Mouse (Mus musculus) forebrain, postnatal 0 days (tissue): Measurements from ENCODE around the gene Lgmn. TPM values are rescaled to one million over a fixed set of nuclear protein-coding genes. Genes with fewer than 3 reads are reported as not detected.
A peak's percentile ranks its signal among the peaks of the same experiment; 100 is the strongest.

Source experiments
- ATAC-seq: fragments of 200-750 bp; cut with Nextera tagmentation; 2 replicates; pipeline ENCODE4 v1.8.0; 2017; ENCODE audit warnings: mild to moderate bottlenecking, moderate library complexity
- DNase-seq: peaks from one replicate; pipeline ENCODE4 v3.0.0-alpha.2; 2015
- H3K27ac ChIP-seq: fragments of 300-500 bp; sonication (generic); 2 replicates; pipeline ENCODE4 v1.5.1; 2014; ENCODE audit warnings: low read depth, mild to moderate bottlenecking, antibody characterized with exemption, low read length, moderate library complexity, mixed read lengths
- H3K27me3 ChIP-seq: fragments of 300-500 bp; sonication (generic); 2 replicates; pipeline ENCODE4 v1.6.1; 2014; ENCODE audit warnings: mild to moderate bottlenecking, low read length, mixed read lengths; ENCODE audit not compliant: insufficient read depth
- H3K36me3 ChIP-seq: fragments of 300-500 bp; sonication (generic); 2 replicates; pipeline ENCODE4 v1.6.1; 2014; ENCODE audit warnings: mild to moderate bottlenecking, moderate library complexity; ENCODE audit not compliant: insufficient read depth
- H3K4me1 ChIP-seq: fragments of 300-500 bp; sonication (generic); 2 replicates; pipeline ENCODE4 v1.6.1; 2014; ENCODE audit warnings: antibody characterized with exemption; ENCODE audit not compliant: insufficient read depth
- H3K4me2 ChIP-seq: fragments of 300-500 bp; sonication (generic); 2 replicates; pipeline ENCODE4 v1.6.1; 2014; ENCODE audit warnings: low read depth, mild to moderate bottlenecking, moderate library complexity
- H3K4me3 ChIP-seq: fragments of 300-500 bp; sonication (generic); 2 replicates; pipeline ENCODE4 v1.5.1; 2014; ENCODE audit warnings: low read depth, low read length, mixed read lengths
- H3K9ac ChIP-seq: fragments of 300-500 bp; sonication (generic); 2 replicates; pipeline ENCODE4 v1.6.1; 2014; ENCODE audit warnings: mild to moderate bottlenecking
- H3K9me3 ChIP-seq: fragments of 300-500 bp; sonication (generic); 2 replicates; pipeline ENCODE4 v1.6.1; 2016; ENCODE audit warnings: low read length
- CTCF ChIP-seq: sonication (generic); IDR thresholded peaks from 2 replicates; pipeline ENCODE4 v1.5.1; 2016; ENCODE audit warnings: antibody characterized with exemption, control low read depth, low read depth
- WGBS: fragments of 180-500 bp; shearing (Covaris S2); extraction: QIAGEN DNeasy Blood & Tissue Kit; methylation state at CpG from one replicate; pipeline ENCODE4 v1.1.7; 2014; 5-methylcytosine and 5-hydroxymethylcytosine counted together
- polyA plus RNA-seq: library from polyadenylated mRNA; unstranded; fragments of >200 nt; fragmentation: Nextera tagmentation; extraction: Ambion mirVana; gene quantifications from 2 replicates; pipeline ENCODE4 v1.2.1, GENCODE M21; 2015
- total RNA-seq: library from RNA; depleted of rRNA; stranded (reverse); fragments of >200 nt; gene quantifications from 2 replicates; pipeline ENCODE4 v1.2.3, GENCODE M21; 2014

Lgmn gene
- total and polyA plus RNA-seq, 2 experiments from 2014 or later, result 88.1 to 139 TPM

- Histone ChIP-seq H3K9me3 (no peaks in the 10 kb centered on the region), H3K36me3 (no peaks in the 10 kb centered on the region), H3K27ac (no peak overlapping the region), H3K4me2 (no peak overlapping the region), H3K4me1 (0 out of 2 replicates have a peak, but pooled peaks cover 2% of the 10 kb centered on the region), H3K9ac (no peak overlapping the region), H3K4me3 (no peak overlapping the region), H3K27me3 (no peaks in the 10 kb centered on the region)
- ATAC-seq, result no peak
- no peak for TF ChIP-seq CTCF
- no peak for DNase-seq
- WGBS, result 86% methylated on average over 5 of the region's 5 CpGs
Observed at GRCm38 (mm10) chr12:102443676-102444075, 4.1 kb upstream of the Lgmn start.

GRCm38 (mm10) chr12:102442639-102443038 lies 3.0 kb upstream of the Lgmn start:
- ATAC-seq, result no peak
- no peak overlapping the region for H3K4me3 ChIP-seq
- no peaks in the 10 kb centered on the region for H3K9me3 ChIP-seq
- no peak overlapping the region for H3K4me2 ChIP-seq
- H3K36me3 ChIP-seq, result no peaks in the 10 kb centered on the region
- H3K9ac ChIP-seq, result no peak overlapping the region
- TF ChIP-seq CTCF, result no peak
- no peak overlapping the region for H3K27ac ChIP-seq
- H3K4me1 ChIP-seq, result peaks cover 8% of the 10 kb centered on the region; the same call in 1 of the 2 replicates
- H3K27me3 ChIP-seq, result no peaks in the 10 kb centered on the region
- 89% methylated on average over 15 of the region's 15 CpGs for WGBS
- no peak for DNase-seq

- no peak for TF ChIP-seq CTCF
Observed at GRCm38 (mm10) chr12:102441141-102441540, 1.5 kb upstream of the Lgmn start.

GRCm38 (mm10) chr12:102440551-102440950 lies 938 bp upstream of the Lgmn start:
- Histone ChIP-seq H3K27ac (no peak overlapping the region), H3K4me3 (no peak overlapping the region), H3K4me2 (no peak overlapping the region), H3K4me1 (peaks cover 8% of the 10 kb centered on the region; the same call in 1 of the 2 replicates), H3K9ac (no peak overlapping the region), H3K9me3 (no peaks in the 10 kb centered on the region), H3K27me3 (no peaks in the 10 kb centered on the region), H3K36me3 (no peaks in the 10 kb centered on the region)
- no peak for TF ChIP-seq CTCF
- DNase-seq (no peak), ATAC-seq (no peak)
- 82% methylated on average over 7 of the region's 7 CpGs for whole genome bisulfite sequencing

More at GRCm38 (mm10) chr12:102441141-102441540, 1.5 kb upstream of the Lgmn start:
- H3K4me3 ChIP-seq, result no peak overlapping the region
- H3K9me3 ChIP-seq, result no peaks in the 10 kb centered on the region
- no peaks in the 10 kb centered on the region for H3K27me3 ChIP-seq
- 89% methylated on average over 6 of the region's 6 CpGs for WGBS
- ATAC-seq (no peak), DNase-seq (no peak)
- no peak overlapping the region for H3K27ac ChIP-seq
- H3K36me3 ChIP-seq, result no peaks in the 10 kb centered on the region
- H3K4me2 ChIP-seq, result no peak overlapping the region
- peaks cover 8% of the 10 kb centered on the region; the same call in 1 of the 2 replicates for H3K4me1 ChIP-seq
- H3K9ac ChIP-seq, result no peak overlapping the region

DNA sequence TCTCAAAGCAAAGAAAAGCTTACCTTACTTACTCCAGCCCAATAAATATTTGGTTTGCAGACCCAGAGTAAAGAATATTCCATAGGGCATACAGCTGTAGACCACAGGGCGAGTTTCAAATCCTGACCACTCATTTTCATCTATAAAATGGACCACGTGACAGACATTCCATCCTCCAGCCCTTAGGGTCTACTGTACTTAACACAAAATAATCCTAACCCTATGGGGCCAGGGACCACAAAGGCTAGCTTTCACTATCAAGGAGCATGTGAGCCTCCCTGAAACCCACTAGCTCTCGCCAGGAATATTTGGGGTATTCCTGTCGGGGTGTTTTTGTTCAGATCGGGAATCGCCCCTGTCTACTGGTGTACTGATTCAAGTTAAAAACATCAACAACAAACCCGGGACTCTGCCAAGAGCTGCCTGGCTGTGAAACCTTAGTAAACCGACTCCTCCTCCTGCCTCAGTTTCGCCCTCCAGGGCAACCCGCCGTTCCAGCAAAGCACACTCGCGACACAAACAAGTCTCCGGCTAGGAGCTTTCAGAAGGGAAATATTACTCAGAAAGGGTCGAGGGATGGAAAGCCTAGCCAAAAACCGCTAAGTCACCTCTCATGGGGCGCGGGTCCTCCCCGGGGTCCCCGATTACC lies 506 bp downstream of the Lgmn start:
- TF ChIP-seq CTCF, result no peak
- peak overlapping the region; percentile 36 for H3K27ac ChIP-seq

DNA sequence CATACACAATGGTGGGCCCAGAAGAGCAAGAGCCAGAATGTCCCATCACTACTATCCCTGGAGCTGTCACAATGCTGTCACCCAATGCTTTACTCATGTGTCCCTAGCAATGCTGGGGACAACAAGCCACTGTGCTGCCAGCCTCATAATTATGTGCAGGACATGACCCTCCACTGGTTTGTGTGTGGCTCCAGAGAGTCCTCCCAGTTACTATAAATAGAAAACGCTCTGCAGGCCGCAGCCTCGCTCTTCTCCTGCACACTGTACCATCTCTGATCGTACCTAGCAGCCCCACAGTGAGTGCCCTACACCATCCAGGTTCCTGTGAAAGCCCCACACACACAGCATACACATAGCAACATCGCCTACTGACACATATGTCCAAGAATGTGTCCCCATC lies 1.7 kb downstream of the Lgmn start:
- 88% methylated on average over 5 of the region's 5 CpGs for WGBS
- H3K4me1 ChIP-seq, result peaks cover 8% of the 10 kb centered on the region; the same call in 1 of the 2 replicates
- ATAC-seq (no peak), DNase-seq (no peak)
- no peaks in the 10 kb centered on the region for H3K36me3 ChIP-seq
- H3K4me2 ChIP-seq, result 0 out of 2 replicates have a peak overlapping the region, but pooled peaks have one; percentile 58
- H3K9me3 ChIP-seq, result no peaks in the 10 kb centered on the region
- no peak overlapping the region for H3K27ac ChIP-seq
- no peak overlapping the region for H3K9ac ChIP-seq
- H3K4me3 ChIP-seq, result no peak overlapping the region
- TF ChIP-seq CTCF, result no peak
- H3K27me3 ChIP-seq, result no peaks in the 10 kb centered on the region

More for the DNA sequence above, 506 bp downstream of the Lgmn start:
- DNase-seq, result no peak
- ATAC-seq, result peak; percentile 53
- no peaks in the 10 kb centered on the region for H3K9me3 ChIP-seq
- peak overlapping the region; percentile 58 for H3K4me3 ChIP-seq
- 3% methylated on average over 20 of the region's 20 CpGs for WGBS
- H3K9ac ChIP-seq, result peak overlapping the region; percentile 47
- H3K27me3 ChIP-seq, result no peaks in the 10 kb centered on the region
- H3K4me2 ChIP-seq, result peak overlapping the region; percentile 58
- H3K4me1 ChIP-seq, result peaks cover 8% of the 10 kb centered on the region; the same call in 1 of the 2 replicates
- H3K36me3 ChIP-seq, result no peaks in the 10 kb centered on the region

GRCm38 (mm10) chr12:102436939-102437526 lies 2.6 kb downstream of the Lgmn start:
- no peak for ATAC-seq
- H3K9ac ChIP-seq, result no peak overlapping the region
- H3K4me1 ChIP-seq, result peaks cover 8% of the 10 kb centered on the region; the same call in 1 of the 2 replicates
- no peak for TF ChIP-seq CTCF
- no peaks in the 10 kb centered on the region for H3K9me3 ChIP-seq
- H3K27ac ChIP-seq, result no peak overlapping the region
- 72% methylated on average over 10 of the region's 10 CpGs for WGBS
- H3K4me3 ChIP-seq, result no peak overlapping the region
- H3K27me3 ChIP-seq, result no peaks in the 10 kb centered on the region
- H3K36me3 ChIP-seq, result no peaks in the 10 kb centered on the region
- no peak for DNase-seq
- no peak overlapping the region for H3K4me2 ChIP-seq
